In the genomic region with DNA sequence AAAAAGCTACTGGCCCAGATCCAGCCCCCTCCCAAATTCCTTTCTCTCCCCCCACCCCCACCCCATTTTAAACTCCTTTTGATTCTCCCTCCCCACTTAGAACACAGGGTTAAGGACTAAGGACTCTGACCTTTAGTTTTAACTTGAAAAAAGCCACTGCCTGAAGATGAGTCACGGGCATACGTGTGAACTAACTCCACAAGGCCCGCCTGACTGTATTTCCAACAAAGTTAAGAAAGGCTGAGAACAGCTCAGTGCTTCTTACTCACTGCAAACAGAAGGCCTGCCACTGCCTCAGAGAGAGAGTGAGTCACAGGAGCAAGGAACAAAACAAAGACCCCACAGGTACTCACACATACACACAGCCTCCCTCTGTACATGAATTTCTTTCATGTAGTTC, we compare ENCODE assay signal across 9 mouse cellular contexts. TPM values are rescaled to one million over a fixed set of nuclear protein-coding genes. Genes with fewer than 3 reads are reported as not detected.
DNase-seq lines count a peak whose midpoint lies in the region; ATAC-seq lines count a peak whose summit lies in the region.
"Had no signal": no experiment of that assay in that cellular context is flagged by ENCODE, and none has a peak within 500 bp of the region (broad histone marks: within the 10 kb centered on the region; RNA-seq: fewer than 3 reads in every experiment).

No protein-coding gene starts in this region.

- peak; percentile 11 for DNase-seq in gastrocnemius, adult 18-20 months (ENCODE audit: low spot score)
- no peak for DNase-seq in gastrocnemius, postnatal 25 days
- peak; percentile 68 for DNase-seq in 3134 (ENCODE audit: extremely low read depth, insufficient read length, low spot score)
- peak; percentile 56 to 65 for DNase-seq in adrenal gland, postnatal 36 days
- DNase-seq in lung, postnatal 36 days = peak; percentile 49
- no peak for DNase-seq in thymus, adult 18-20 months
- DNase-seq in cerebellum, adult 8-10 months = no peak

- no peak overlapping the region for H3K4me2 ChIP-seq in intestine, embryonic 15.5 days (replicated peaks)

- no peaks in the 10 kb centered on the region for H3K9me3 ChIP-seq in intestine, embryonic 15.5 days

- H3K36me3 ChIP-seq in intestine, embryonic 15.5 days = no peaks in the 10 kb centered on the region

- ATAC-seq in intestine, embryonic 15.5 days = peak; percentile 86

- H3K4me3 ChIP-seq in intestine, embryonic 15.5 days (replicated peaks) = no peak overlapping the region
- H3K4me3 ChIP-seq: erythroblast, embryonic 14.5 days had no signal

- peaks cover 13% of the 10 kb centered on the region; the same call in 1 of the 2 replicates for H3K4me1 ChIP-seq in intestine, embryonic 15.5 days (replicated peaks)

- H3K9ac ChIP-seq in intestine, embryonic 15.5 days = no peak overlapping the region

- peak overlapping the region; percentile 63; the same call in 1 of the 2 replicates for H3K27ac ChIP-seq in intestine, embryonic 15.5 days

- H3K27me3 ChIP-seq in intestine, embryonic 15.5 days (replicated peaks) = no peaks in the 10 kb centered on the region

- WGBS in intestine, embryonic 15.5 days = 21% methylated on average over 3 of the region's 3 CpGs

RNA-seq across cellular contexts. Expression of gene Mllt3, which starts 48.6 kb away (rescaled TPM):
- total RNA-seq in gastrocnemius, adult 18-20 months (2021) = 100 to 1,000 TPM; 148 to 154 TPM
- 10 to 100 TPM; 59.8 to 62.8 TPM for total RNA-seq in gastrocnemius, postnatal 25 days (2021)
- 10 to 100 TPM; 23.0 to 24.9 TPM for total RNA-seq in adrenal gland, postnatal 36 days (2021)
- 35.6 and 38.4 TPM in 2 replicates for polyA plus RNA-seq in intestine, embryonic 15.5 days (2015; fragmentation: Nextera tagmentation; extraction: Ambion mirVana)

Comparison
In these comparisons a context has a peak if more than half of its experiments do, and no peak if none do; other contexts are left out.
1. DNase-seq: peak in gastrocnemius, adult 18-20 months (single experiment), 3134 (single experiment), adrenal gland, postnatal 36 days (2 of 2) and lung, postnatal 36 days (single experiment); none in gastrocnemius, postnatal 25 days (single experiment), thymus, adult 18-20 months (0 of 2) and cerebellum, adult 8-10 months (single experiment).